Mouse (Mus musculus) gastrocnemius, postnatal 14 days (tissue): ENCODE results near the gene Ccdc83. TPM values are rescaled to one million over a fixed set of nuclear protein-coding genes. Genes with fewer than 3 reads are reported as not detected.
A peak's percentile ranks its signal among the peaks of the same experiment; 100 is the strongest.

ENCODE experiments used
- DNase-seq: peaks from one replicate; pipeline ENCODE4 v3.0.0; 2021; ENCODE audit warnings: mixed read lengths
- intact Hi-C: fragments of 180-260 bp; cut with DNase I; formaldehyde crosslinking; loops from one replicate; pipeline ENCODE4 v1.15.1; 2025; ENCODE audit warnings: low total_unique reads
- long read RNA-seq, 2 experiments: library from polyadenylated mRNA; stranded (forward); transcript quantifications; one replicate each; pipeline ENCODE4 v2.0.0; 2021
- total RNA-seq, 2 experiments: library from RNA; stranded (reverse); gene quantifications; 2 replicates each; pipeline ENCODE4 v1.2.3; 2021

Gene Ccdc83
- total RNA-seq = under 1 TPM; 0.16 to 0.33 TPM
- long read RNA-seq, experiment 1 = 0 reads
- long read RNA-seq, experiment 2 = 0 reads

DNA sequence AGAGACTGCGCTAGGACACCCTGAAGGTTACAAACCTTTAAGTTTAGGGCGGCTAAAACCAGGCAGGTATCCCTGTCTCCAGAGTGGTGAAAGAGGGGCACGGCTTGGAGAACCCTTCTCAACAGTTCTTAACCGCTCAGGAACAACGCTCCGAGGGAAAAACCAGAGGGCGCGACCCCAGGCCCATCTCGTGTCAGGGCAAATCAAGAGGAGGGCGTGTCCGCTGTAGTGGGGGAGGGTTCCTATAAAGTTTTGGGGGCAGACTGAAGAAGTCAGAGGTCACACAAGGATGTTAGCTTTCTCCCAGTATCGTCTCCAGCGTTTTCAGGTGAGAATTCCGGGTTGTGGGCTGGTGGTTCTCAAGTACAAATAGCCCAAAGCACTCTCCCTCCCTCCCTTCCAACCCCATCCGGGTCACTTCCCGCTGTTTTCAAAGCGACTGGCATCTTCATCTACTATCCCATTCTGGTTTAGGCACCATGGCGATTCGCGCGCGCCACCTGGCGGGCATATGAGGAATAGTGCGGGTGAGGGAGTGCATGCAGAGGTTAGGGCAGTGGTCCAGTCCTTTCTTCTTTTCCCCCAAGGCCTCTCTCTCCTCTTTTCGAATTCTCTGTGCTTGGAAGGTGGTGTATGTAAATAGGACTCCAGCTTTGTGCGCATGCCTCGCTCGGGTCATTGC, at the start of gene Ccdc83:
Gene Ccdc83, minus strand, starts transcription at position 489 of the 682 bp plus-strand sequence.
- peak; percentile 83 for DNase-seq
- intact Hi-C loops = loop anchor here (5.0 kb wide), 1 partner anchor 268 kb away; no protein-coding TSS in a partner anchor

DNA sequence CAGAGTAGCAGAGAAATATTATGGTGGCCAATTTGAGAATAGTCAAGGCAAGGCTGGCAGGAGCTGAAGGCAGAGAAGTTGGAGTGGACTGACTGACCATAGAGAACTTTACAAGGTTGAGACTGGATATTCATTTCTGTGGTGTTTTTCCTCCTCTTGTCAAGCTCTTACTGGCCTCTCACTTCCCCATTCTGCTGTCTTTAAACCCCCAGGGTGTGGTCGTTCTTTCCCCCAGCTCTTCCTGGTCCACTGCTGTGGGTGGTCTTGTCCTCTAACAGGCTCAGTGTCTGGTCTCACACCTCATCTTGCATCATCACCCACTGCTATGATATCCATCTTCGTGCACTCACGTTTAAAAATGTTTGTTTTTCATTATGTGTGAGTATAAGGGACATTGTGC, 47.8 kb upstream of the Ccdc83 start:
- intact Hi-C loops = no loop called here
- no peak for DNase-seq

DNA sequence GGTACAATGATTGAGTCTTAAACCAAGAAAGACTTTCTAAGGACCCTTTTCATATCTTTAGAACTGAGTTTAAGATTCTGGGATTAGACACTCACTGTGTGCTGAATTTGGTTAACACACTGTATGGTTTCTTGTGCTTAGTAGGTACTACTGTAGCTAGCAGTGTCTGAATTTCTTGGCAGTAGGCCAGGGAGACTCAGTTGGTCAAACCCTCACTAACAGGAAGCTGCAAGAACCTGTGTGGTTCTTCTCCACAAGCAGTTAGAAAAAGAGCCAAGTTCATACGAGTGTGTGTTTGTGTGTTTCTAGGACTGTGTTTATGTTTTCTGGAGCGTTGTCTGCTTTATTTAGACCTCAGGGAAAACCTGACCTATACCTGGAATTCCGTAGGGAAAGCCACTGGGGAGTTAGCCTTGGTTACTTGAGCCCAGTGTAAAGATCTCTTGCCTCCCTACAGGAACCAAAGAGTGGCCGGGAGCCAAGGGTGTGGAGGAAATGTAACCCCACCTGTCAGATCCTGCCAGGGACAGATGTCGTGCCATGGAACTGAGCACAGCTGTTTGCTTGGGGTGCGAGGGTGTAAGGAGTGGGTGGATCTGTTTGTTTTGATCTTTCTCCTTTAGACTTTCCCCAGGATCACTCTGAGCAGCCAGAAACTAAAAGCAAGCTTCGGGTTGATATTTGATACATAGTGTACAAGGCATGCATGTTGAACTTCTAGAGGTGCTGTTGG, 46.7 kb upstream of the Ccdc83 start:
- DNase-seq = peak; percentile 58
- intact Hi-C loops = no loop called here

DNA sequence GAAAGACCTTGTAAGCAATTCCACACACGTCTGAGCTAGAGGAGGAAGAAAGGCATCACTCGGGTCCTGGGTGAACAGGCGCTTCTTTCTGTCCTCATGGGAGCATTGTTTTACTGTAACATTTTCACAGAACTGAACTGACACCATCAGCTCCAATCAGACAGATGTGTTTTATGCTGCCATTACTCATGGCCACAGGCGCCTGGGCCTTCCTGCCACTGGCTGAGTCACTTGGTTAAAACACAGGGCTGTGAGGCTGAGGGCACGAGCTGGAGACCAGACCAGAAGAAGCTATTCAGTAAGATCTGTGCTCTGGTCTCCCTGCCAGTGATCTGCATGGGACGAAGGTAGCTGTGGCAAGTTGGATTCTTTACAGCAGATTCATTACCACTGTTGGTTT, 42.4 kb upstream of the Ccdc83 start:
- intact Hi-C loops = no loop called here
- DNase-seq = no peak

DNA sequence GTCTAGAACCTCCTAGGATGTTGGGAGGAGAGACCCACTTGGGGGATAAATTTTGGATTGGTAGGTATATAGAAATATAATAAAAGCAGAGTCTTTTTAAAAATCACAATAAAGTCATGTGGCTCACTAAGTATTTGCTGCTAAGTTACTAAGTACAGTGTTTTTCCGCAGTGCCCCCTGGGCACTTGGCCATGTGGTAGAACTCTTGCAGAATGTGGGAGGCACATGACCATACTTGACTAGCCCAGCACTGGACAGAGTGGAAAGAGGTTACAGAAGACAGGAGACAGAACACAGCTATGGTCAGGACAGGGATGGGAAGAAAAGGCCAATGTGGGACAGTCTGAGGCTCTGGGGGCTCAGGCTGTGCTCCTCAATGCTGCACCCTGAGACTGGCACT, 41.4 kb upstream of the Ccdc83 start:
- no peak for DNase-seq
- intact Hi-C loops = no loop called here

DNA sequence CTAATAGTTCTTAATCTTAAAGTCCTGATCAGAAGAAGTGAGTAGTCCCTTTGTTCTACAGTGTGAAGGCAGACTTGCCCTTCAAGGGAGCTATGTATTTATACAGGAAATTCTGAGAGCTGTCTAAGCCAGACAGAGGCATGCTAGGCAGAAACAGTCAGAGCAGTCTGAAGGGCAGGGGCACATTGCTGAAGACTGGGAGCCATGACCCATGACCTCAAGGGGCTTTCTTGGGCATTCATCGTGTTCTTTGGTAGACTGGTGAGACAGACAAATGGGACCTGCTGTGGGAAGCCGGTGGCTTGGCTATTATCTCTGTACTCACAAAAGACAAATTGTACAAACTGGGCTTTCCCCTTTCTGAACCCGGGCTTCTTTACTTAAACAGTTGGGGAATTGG, 40.5 kb upstream of the Ccdc83 start:
- intact Hi-C loops = no loop called here
- no peak for DNase-seq

DNA sequence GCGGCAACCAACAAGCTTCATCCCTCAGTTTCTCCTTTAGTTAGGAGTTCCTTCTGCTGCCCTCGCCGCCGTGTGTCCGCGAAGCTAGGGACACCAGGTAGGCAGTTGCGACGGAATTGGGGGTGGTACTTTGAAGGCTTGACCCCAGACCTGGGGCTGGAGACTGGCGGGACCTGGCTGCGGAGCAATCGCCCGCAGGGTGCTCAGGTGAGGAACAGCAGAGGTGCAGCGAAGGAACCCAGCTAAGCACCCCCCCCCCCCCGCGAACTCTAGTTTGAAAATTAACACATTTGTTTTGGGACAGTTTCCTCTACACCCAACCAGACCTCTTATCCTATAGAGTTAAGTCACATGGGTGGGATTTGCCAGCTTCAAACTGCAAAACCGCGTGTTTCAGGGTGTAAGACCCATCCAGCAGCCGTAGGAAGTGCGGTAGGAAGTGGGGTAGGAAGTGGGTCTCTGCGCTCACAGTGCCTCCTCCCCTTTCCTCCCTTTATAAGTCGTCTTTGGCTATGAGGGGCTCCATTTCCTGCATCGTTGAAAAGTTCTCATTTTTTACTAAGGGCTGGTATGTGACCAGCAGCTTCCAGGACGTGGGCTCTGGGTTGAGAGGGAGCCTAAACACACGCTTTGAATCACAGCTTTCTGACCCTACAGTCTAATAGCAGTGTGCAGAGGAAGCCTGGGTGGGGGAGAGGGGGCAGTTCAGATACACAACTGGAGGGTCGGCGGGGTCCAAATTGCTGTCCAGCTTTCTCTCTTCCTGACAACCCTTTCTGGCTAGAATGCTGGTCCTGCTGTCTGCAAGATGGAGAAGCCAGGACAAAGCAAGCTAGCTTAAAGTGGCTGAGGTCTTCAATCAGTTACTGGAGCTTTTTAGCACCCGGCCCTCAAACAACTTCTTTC, 37.3 kb upstream of the Ccdc83 start:
- DNase-seq = no peak
- intact Hi-C loops = no loop called here

DNA sequence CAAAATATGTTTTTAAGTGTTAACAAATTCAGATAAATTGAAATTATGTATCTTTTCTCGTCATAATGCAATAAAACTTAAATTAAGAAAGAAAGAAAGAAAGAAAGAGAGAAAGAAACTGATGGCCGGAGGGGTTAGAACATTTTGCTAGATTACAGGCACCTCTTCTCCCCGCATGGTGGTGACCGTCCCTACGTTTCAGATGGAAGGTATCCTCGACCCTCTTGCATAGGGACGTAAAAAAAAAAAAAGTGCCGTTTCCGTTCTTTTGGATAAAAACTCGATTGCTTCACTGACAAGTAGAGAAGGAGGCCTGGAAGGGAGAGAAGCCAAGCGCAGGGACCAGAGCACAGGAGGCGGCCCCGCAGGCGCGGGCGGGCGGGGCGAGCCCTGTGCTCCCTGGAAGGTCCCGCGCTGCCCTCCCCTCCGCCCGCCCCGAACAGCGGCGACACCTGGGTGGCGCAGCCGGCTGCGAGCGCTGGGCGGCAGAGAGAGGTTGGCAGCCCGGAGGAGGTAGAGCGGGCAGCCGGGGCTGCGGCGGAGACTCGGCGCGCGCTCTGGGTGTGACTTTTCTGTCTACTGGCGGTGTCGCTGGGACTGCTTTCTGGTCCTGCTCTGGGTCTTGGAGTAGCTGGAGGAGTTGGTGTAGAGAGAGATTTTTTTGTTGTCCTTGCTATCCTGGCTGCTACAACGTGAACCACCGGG, 36.5 kb upstream of the Ccdc83 start, which contains the start of gene Sytl2:
Gene Sytl2, plus strand, starts transcription at position 311 of the 705 bp plus-strand sequence.
- intact Hi-C loops = no loop called here
- peak; percentile 72 for DNase-seq

DNA sequence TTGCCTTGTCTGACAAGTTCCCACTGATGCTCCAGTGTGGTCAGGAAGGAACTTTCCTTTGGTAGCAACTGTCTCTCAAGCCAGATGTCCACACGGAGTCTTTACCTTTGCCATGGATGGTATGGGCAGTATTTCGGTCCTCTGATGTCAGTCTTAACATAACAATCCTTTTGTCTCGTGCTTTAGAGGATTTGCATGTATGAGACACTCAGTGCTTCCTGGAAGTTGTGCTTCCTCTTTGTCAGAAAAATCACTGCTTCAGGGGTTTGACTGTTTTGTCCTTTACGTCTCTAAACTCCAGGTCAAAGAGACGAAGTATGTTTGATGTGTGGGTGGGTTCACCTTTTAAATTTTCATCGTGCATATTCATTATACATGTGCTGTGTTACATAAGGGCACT, 26.3 kb upstream of the Ccdc83 start:
- DNase-seq = no peak
- intact Hi-C loops = no loop called here

DNA sequence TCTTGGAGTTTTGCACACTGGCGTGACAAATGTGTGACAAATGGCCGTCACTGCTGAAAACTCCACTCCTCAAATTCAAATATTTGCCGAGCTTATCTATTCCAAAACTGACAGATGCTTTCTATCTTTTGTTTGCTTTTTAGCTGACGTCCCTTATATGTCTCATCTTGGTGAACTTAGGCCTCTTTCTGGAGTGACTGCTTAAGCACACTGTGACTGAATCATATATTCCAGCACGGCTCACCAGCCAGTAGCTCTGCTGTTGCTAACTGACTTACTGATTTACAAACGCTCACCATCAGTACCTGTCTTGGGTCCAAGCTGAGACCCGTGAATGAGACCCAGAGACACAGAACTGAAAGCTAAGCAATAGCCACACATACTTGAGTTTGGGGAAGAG, 19.2 kb upstream of the Ccdc83 start:
- intact Hi-C loops = loop anchor here (5.0 kb wide), 1 partner anchor 123 kb away; no protein-coding TSS in a partner anchor
- DNase-seq = no peak

DNA sequence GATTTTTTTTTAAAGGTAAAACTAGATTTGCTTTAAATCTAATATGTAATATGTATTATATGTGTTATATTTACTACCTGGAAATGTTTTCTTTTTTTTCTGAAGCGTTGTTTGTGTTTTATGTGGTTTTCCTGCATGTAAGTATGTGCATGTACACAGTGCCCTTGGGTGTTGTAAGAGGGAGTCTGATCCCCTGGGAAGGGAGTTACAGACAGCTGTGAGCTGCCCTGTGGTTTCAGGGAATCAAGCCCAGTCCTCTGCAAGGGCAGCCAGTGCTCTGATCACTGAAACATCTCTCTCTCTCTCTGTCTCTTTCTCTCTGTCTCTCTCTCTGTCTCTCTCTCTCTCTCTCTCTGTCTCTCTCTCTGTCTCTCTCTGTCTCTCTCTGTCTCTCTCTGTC, 17.2 kb upstream of the Ccdc83 start:
- DNase-seq = no peak
- intact Hi-C loops = loop anchor here (5.0 kb wide), 1 partner anchor 125 kb away; no protein-coding TSS in a partner anchor

DNA sequence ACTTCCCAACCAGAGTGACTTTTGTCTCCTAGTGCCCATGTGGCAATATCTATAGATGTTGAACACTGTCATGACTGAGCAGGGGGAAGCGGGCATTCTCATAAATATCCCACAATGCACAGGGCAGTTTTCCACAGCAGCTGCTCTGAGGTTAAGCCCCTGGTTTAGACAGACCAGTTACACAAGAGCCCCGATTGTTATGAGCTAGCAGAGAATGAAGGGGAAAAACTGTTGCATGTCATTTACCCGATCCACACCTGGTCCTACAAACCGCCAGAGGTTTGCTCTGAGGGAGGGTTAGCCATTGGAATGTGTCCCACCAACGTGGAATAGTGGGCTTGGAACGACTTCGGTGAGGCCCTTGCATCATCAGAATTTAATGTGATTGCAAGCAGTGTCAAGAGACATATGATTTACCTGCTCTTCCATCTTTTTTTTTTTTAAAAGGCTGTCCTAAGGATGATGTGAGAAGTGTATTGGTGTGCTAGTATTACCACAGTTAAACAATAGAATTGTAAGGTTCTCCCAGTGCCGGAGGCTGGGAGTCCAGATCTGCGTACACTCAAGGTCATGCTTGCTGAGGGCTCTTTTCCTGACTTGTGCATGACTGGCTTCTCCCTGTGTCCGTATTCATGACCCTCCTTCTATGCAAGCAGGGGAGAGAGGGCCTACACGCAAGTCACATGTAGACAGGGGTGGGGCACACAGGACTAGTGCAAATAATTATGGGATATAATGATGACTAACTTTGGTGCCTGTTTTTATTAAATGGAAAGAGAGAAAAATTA, 16.4 kb upstream of the Ccdc83 start:
- intact Hi-C loops = loop anchor here (5.0 kb wide), 1 partner anchor 125 kb away; no protein-coding TSS in a partner anchor
- DNase-seq = no peak

DNA sequence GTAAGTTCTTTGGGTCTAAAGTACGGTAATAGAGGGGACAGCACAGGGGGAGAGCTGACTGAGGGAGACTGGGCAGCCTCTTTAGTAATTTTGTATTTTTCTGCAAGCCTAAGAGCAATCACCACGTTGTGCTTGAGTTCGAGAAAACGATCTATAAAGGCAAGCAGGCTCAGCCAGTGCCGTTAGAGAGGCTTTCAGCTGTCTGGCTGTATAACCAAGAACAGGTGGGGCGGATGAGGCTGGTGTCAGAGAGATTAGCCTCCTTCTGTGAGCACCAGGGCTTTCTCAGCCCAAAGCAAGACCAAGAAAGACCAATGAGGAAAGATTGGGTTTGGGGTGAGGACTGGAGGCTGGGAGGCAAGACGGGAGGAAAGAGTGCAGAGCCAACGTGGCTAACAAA, 15.3 kb upstream of the Ccdc83 start:
- no peak for DNase-seq
- intact Hi-C loops = loop anchor here (5.0 kb wide), 1 partner anchor 126 kb away; no protein-coding TSS in a partner anchor

DNA sequence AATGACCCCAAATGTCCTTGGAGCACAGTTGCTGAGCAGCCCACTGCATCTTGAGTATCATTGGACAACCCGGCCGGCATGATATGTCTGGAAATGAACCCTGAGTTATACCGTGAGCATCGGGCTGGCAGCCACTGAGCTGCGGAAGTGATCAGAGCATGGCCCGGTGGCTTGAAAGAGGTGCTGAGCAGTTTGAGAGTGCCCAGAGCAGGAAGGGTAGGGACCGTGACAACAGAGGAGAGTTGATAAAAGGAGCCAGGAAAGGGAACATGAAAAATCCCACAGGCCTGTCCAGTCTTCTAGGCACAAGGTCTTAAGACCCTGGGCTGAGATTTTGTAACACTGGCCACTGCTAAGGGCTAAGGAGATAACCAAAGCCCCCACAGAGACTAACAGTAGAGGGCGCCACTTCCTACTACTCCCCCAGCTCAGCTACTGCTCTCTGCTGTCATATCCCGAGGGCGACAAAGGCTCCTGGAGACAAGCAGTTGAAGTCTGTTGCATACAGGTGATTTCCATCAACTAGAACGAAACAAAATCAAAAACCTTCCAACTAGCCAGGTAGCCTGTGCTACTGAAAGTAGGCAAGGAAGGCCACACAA, 14.8 kb upstream of the Ccdc83 start:
- DNase-seq = peak; percentile 47
- intact Hi-C loops = loop anchor here (5.0 kb wide), 1 partner anchor 127 kb away; no protein-coding TSS in a partner anchor

DNA sequence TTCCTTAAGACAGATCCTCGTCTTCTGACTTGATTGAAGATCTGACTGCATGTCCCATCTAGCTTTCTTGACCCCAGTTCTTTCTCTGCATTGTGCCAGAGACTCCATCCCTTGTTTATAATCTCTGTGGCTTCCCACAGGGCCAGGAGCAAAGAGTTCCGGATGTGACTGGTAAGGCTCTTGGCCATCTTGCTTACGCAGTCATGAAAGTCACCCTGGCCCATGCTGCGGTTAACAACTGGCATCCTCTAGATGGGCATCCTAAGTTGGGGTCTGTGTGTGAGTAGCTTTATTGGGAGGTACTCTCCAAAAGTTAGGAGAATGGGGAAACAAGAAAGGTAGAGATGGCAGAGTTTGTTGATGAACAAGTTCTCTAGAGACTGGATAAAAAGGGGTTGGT, 13.6 kb upstream of the Ccdc83 start:
- intact Hi-C loops = no loop called here
- DNase-seq = no peak

DNA sequence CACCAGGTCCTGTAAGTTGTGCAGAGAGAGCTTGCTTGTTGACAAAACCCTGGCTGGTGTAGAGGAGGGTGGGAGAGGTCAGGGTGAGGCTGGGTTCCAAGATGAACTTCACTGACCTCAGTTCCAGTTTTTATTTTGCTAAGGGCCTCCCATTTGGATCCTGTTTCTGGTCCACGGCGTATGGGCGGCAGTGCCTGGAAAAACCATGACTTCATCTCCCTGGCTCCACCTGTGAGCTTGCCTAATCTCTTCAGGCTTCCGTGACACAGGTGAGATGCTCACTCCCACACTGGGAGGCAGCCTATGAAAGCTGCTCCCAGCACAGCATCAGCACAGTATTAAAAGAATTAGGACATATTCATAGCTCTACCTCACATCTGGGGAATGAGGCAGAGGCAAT, 12.2 kb upstream of the Ccdc83 start:
- no peak for DNase-seq
- intact Hi-C loops = no loop called here

DNA sequence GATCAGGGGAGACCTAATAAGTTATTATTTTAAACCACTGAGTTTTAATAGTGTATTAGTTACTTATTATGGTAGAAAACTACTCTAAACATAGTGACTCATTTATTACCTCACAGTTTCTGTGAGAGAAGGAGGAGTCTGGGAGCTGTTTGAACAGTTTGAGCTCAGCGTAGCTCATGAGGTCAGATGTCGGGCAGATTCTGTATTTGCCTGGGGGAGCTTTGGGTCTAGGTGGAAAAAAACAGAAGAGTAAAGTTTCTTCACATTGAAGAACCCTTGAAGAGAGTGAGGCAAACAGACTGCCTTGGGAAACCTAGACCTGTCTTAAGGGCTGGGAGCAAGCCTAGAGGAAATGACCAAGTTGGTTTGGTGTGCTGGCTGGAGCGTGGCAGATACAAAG, 11.7 kb upstream of the Ccdc83 start:
- intact Hi-C loops = no loop called here
- no peak for DNase-seq

DNA sequence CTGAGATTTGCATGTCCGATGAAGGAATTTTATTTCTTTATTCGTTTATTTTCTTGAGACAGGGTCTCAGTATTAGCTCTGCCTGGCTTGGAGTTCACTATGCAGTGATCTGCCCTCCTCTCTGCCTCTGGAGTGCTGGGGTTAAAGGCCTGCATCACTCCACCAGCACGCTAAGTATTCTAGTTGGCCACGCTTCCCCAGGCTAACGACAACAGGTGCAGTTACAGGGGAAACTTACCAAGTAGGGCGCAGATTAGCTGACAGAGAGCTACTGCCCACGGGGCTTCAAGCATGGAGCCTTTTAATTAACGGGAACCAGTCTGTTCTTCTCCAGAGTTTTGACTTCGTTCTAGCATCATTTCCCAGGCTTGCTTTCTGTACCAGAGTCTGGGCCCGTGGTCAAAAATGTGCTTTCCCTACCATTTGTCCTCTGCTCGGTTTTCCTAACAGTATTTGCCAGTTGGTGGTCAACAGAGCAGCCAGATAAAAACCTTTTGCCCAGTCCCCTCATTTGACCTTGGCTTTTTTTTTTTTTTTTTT, 9.1 kb upstream of the Ccdc83 start:
- intact Hi-C loops = no loop called here
- peak; percentile 54 for DNase-seq
